Mouse (Mus musculus): Measurements from ENCODE around the gene Krt84.
A peak's percentile ranks its signal among the peaks of the same experiment; 100 is the strongest.
"Not testable (repeated sequence)": the region's sequence is repeated elsewhere in the genome, so short reads cannot be mapped to it uniquely, and the experiment has no call there.

The Krt84 gene

DNA sequence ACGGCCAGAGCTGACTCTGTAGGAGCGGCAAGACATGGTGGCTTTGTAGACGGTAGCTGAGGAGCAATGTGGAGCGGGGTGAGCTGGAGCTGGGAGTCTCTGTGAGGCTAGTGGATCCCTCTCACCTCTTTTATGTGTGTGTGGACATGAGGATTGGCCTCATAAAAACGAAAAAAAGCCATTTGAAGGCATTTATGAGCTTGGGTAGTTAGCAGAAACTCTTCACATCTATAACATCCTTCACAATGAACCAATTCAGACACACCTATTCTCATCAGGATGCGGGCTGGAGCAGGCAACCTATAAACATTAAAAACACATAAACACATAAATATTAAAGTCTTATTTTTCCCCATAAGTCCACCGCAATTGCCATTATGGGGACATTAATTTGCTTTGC, at the start of gene Krt84:
Gene Krt84, minus strand, starts transcription at position 101 of the 400 bp plus-strand sequence.
- no peak for DNase-seq (ENCODE audit: low spot score)

DNA sequence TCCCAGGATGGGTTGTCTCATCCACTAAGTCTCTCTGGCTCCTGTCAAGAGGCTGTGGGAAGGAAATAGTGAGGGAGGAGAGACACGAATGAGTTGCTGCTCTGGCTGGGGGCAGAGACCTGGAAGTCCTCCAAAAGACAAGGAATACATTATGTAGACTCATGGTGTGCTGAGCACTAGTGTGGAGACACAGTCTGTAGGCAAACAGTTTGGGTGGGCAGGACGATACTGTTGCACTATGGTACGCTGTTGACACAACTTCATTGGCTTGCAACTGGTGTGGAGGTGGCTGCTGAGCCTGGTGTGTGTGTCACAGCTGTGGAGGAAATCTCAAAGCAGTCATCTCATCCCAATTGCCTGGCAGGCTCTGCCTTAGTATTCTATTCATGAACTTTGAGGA, 49.1 kb upstream of the Krt84 start:
- no peak for DNase-seq (ENCODE audit: low spot score)

- DNase-seq (ENCODE audit: low spot score) = no peak
Measured at GRCm38 (mm10) chr15:101575506-101575905, 42.9 kb upstream of the Krt84 start.

DNA sequence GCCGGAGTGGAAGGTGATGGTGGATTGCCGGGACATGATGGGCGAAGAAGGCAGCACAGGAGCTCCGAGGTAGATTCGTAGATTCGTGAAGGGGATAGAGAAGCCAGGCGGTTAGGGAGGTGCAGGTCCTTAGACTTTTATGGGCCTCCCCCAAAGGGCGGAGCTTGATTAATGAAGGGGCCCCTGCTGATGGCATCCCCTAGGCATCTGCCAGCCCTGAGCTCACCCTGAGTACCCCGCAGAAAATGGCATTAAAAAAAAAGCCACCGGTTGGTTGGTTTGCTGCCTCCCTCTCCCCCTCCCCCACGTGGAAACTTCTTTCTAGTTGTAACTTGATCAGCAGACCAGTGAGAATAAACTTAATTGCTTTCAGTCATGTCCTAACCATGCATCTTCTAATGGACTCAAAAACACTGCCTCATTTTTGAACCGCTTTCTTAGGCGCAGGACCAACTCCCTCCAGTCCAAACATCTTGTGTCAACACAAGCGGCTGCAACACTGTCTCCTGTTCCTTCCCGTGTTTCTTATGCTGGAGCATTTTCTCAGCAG, 41.3 kb upstream of the Krt84 start, which contains the start of gene Krt75:
Gene Krt75, minus strand, starts transcription at position 109 of the 550 bp plus-strand sequence.
- DNase-seq (ENCODE audit: low spot score) = no peak

DNA sequence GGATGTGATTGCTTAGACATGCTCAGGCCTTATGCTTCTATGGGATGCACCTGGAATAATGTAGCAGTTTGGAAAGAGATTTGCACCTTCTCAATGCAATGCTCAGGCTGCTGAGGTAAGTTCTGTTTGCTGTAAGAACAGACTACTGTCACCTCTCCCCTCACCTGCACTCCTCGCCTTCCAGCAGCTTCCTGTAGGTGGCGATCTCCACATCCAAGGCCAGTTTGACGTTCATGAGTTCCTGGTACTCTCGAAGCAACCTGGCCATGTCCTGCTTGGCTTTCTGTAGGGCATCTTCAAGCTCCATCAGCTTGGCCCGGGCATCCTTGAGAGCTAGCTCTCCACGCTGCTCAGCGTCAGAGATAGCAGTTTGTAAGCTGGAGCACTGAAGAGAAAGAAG, 35.2 kb upstream of the Krt84 start:
- DNase-seq (ENCODE audit: low spot score) = no peak

DNA sequence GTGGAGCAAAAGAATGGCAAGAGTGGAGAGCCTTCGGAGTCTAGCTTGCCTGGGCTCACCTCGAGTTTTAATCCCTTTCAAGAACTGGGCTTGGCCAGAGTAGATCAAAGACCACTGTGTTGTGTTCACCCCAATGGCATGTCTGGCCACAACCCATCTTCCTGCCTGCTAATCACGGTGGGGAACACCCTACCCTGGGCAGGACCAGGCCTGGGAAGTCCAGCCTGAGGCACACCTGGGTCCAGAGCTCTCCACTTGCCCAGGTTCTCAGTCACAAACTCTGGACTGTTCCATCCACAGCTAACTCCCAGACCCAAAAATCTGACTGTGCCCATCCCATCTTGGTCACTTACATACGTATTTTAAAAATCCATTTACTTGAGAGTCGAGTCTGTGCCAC, 30.2 kb upstream of the Krt84 start, which contains the start of gene Krt90:
Gene Krt90, minus strand, starts transcription at position 101 of the 400 bp plus-strand sequence.
- DNase-seq (ENCODE audit: low spot score) = no peak

DNA sequence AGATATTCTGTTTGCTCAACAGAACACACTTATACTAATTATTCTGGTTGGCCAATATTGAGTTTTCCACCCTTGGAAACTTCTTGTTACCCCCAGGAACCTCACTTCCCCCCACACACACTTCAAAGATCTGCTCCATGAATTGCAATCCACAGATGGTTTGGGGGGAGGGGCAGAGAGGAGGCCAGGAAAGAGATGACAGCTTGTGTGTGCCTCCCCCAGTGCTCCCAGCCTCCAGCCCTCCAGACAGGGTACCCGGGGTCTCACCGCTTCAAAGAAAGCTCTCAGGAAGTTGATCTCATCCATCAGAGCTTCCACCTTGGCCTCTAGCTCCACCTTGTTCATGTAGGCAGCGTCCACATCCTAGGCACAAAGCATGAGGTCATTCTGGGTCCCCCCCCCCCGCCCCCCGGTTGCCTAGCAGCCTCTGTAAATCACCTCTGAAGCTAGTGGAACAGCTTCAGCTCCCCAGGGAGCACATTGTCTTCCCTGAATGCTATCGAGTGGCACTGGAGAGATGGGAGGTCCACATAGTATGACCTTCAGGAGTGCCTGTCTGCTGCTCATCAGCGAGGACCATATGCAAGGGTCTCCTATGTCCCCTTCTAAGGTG, 25.5 kb upstream of the Krt84 start:
- DNase-seq (ENCODE audit: low spot score) = peak; percentile 28

DNA sequence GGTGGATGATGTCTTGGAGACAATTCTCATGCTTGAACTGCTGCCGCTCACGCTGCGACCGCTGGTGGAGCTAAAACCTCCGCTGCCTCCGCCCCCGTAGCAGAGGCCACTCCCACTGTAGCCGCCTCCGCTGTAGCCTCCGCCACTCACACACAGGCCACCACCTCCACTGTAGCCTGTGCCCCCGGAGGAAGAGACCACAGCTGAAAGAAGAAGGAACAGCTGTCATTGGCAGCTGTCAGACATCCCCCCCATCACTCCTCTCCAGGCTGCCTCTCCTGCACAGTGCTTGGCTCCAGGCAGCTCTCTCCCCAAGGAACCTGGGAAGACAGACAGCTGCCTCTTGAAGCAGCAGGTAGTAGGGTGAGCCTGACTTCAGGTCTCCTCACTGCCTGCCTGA, 20.5 kb upstream of the Krt84 start:
- peak; percentile 16 for DNase-seq (ENCODE audit: low spot score)

GRCm38 (mm10) chr15:101552188-101552587, 19.6 kb upstream of the Krt84 start:
- DNase-seq (ENCODE audit: low spot score) = no peak

DNA sequence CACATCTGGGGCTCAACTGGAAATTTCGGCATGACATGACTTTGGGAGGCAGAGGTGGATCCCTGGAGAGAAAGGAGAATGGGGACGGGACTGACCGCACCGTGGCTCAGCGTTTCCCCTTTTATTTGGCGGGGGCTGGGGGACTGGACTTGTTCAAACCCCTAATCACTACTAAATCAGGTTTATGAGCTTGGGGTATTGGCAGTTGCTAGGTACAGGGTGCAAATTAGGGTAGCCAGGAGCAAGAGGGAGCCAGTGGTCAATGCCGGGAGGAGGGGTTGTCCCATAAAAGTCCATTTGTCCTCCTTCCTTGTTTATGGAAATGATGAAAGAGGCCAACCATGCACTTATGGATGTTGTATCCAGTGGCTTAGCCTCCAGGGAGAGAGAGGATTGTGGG, 17.9 kb upstream of the Krt84 start, which contains the start of gene Krt82:
Gene Krt82, minus strand, starts transcription at position 101 of the 400 bp plus-strand sequence.
- DNase-seq (ENCODE audit: low spot score) = no peak

DNA sequence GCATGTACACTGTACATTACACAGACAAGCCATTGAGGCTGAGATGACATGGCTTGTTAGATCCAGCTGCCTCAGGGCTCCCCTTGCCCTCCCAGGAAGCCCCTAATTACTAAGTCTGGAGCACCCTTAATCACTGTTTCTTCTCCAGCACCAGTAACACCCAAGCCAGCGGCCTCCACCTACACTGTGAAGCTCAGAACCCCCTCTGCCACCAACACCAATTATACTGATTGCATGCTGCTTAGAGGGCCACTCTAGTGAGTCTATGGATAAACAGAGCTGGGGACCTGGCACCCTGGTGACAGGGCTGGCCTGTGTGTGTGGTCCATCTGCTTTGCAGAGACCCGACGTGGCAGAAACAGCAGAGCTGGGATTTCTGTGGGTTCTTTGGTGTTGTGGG, 11.9 kb upstream of the Krt84 start:
- no peak for DNase-seq (ENCODE audit: low spot score)

DNA sequence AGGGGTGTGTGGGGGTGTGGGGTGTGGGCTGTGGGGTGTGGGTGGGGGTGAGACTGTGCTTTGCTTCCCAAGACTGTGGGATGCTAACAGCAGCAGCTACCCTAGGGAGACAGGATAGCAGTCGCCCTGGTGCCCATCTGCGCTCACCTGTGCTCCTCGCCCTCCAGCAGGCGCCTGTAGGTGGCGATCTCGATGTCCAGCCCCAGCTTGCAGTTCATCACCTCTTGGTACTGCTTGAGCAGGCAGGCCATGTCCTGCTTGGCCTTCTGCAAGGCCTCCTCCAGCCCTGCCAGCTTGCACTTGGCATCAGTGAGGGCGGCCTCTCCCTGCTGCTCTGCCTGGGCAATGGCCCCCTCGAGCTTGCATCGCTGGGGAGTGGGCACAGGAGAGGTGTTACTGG, 9.9 kb upstream of the Krt84 start:
- DNase-seq (ENCODE audit: low spot score) = no peak

DNA sequence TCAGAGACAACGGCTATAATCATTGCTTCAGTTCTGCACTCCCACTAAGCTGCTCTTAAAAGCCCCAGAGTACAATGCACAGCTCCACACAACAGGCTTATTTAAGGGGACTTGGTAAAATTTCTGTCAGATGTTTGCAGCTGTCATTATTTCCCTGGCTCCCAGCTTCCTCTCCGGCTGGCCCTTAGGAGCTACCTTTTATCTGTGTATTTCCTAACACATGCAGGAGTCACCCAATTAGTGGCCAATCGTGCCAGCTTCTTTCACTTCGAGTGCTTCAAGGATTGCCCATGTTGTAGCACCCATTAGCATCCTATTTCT, 5.9 kb upstream of the Krt84 start:
- no peak for DNase-seq (ENCODE audit: low spot score)

DNA sequence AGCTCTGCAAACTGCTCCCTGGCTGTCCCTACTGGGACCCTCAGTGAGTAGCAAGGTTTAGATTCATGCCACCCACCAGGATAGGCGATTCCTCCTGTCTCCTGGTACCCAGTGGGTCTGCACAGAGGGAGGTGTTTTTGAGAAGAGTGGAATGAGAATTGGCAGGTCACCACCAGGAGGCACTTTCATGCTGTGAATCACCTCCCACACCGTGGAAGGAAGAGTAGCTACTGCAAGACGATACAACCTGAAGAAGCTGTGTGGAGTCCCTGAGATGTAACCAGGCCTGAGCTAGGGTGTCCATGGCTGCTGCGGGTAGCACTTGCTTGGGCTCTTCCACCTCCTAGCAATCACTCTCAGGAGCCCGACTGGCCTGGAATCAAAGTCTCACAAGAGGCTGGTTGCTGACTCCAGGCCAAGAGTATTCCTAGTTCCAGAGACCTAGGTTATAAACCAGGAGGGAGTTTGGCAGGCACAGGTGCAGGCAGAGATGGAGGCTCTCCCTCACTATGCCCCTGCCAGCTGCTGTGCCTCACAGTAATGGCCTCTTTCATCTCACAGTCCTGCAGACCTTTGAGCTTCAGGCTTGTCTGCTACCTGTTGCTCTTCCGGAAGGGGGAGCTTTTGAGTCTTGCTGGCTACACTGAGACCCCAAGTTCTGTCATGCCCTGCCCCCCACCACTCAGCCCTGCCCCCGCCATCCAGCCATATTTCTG, 5.4 kb upstream of the Krt84 start:
- DNase-seq (ENCODE audit: low spot score) = no peak

GRCm38 (mm10) chr15:101536054-101536850, 3.6 kb upstream of the Krt84 start:
- no peak for DNase-seq (ENCODE audit: low spot score)

GRCm38 (mm10) chr15:101522556-101523232, 9.9 kb downstream of the Krt84 start:
- DNase-seq (ENCODE audit: low spot score) = no peak

GRCm38 (mm10) chr15:101519792-101520191, 12.8 kb downstream of the Krt84 start:
- DNase-seq (ENCODE audit: low spot score) = peak; percentile 85

- DNase-seq (ENCODE audit: low spot score) = not testable (repeated sequence)
Measured at GRCm38 (mm10) chr15:101517161-101517560, 15.5 kb downstream of the Krt84 start, which contains the start of gene Gm49425. Gm49425 (minus strand) TSS chr15:101517261.

DNA sequence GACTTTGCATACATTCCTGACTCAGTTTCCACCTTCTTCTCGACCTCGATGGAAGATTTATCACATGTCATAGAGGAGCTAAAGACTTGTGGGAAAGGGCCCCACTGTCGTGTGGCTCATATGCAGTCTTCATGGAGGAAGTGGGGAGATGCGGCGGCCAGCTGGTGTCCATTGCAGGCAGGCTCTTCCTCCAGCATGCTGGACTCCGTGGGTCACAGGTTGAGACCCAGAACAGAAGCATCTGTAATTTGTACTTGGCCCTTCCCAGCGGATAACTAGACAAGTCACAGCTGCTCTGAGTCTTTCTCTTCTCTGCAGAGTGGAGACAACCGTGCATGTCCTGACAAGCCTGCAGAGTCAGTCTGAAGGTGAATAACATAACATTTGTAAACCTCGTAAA, 24.4 kb downstream of the Krt84 start:
- DNase-seq (ENCODE audit: low spot score) = no peak

DNA sequence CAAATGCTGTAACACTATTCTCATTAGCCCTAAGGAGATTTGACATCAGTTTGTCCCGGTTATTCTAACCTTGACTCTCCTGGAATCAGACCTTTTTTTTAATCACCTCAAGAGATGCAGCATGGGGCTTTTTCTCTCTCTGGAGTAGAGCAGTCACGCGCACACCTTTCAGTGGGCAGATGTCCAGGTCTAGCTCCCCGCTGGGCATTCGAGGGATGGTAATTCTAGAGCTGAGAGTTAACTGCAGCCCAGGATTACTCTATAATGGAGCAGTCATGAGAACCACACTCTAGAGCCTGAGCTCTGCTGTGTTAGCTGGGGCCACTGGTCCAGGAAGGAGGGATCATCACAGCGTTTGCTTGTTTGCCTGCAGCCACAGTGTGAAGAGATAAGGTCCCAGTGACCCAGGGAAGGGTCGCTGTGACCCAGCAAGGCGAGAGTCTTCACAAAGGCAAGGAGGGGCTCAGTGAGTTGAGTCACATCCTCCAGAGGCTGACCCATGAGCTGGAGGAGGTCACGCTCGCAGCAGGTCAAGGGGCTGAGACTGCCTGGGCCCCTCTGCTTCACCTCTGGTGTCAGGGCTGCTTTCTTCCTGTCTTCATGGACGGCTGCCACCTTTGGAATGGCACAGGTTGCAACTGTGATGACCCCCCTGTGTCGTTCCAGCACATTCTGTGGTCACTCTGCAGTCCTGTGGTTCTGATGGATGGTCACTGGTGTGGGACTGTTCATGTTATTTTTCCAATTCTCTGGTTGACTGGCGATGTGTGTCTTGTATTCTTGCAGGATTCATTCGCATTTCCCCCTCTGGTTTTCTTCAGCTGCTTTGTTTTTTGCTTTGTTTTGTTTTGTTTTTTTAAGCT, 25.5 kb downstream of the Krt84 start:
- no peak for DNase-seq (ENCODE audit: low spot score)

DNA sequence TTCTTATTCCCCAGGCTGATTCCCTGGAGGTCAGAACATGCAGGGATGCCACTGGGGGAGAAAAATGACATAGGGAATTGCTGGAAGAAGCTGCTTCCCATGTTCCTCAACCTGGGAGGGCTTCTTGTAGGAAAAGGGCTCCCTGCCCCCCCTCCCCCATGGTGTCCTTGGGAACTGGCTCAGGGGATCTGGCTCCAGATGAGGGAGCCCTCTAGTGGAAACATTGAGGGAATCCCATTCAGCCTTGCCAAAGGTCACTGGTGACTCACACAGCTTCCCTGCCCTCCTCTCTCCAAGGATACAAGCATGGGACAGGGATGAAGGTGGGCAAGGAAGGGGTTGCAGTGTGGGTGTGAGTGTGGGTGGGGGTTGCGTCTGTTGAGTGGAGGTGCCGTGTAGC, 35.4 kb downstream of the Krt84 start:
- DNase-seq (ENCODE audit: low spot score) = no peak
